28 mouse cellular contexts compared by ENCODE assay signal in the genomic region with DNA sequence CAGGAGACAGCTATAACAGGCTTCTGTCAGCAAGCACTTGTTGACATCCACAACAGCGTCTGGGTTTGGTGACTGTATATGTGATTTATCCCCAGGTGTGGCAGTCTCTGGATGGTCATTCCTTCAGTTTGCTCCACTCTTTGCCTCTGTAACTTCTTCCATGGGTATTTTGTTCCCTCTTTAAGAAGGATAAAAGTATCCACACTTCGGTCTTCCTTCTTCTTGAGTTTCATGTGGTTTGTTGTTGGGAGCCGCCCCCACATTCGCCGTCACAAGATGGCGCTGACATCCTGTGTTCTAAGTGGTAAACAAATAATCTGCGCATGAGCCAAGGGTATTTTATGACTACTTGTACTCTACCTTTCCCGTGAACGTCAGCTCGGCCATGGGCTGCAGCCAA. TPM values are rescaled to one million over a fixed set of nuclear protein-coding genes. Genes with fewer than 3 reads are reported as not detected.
DNase-seq lines count a peak whose midpoint lies in the region; ATAC-seq and TF ChIP-seq lines count a peak whose summit lies in the region.
"Not testable (repeated sequence)": the region's sequence is repeated elsewhere in the genome, so short reads cannot be mapped to it uniquely, and the experiment has no call there.
"Had no signal": no experiment of that assay in that cellular context is flagged by ENCODE, and none has a peak within 500 bp of the region (broad histone marks: within the 10 kb centered on the region; RNA-seq: fewer than 3 reads in every experiment).

No protein-coding gene starts in this region.

- in situ Hi-C loops in CH12.LX (cut with MboI; ENCODE audit: low pct_ligation_motif_present, low pct_unique_long_range_greater_than_20kb, low sequenced_read_pairs) = not testable (repeated sequence)

- peak; percentile 66 for DNase-seq in CD4-positive helper T cell, adult 2 months (ENCODE audit: low read depth, low spot score)
- peak; percentile 43 for DNase-seq in CH12.LX (ENCODE audit: extremely low read depth)
- DNase-seq in midbrain, postnatal 0 days (ENCODE audit: low spot score) = not testable (repeated sequence)
- DNase-seq in splenic B cell, adult 2 months (ENCODE audit: low read depth, low spot score) = peak; percentile 19

- ATAC-seq in activated CD4-positive, CD25-positive, alpha-beta regulatory T cell, adult 4 months = peak; percentile 12
- ATAC-seq in intestine, postnatal 0 days; midbrain, postnatal 0 days (ENCODE audit: low FRiP score): not testable (repeated sequence)

- peak overlapping the region; percentile 63 for H3K4me2 ChIP-seq in CH12.LX (ENCODE audit: insufficient read depth, low read depth, poor library complexity, severe bottlenecking)
- not testable (repeated sequence) for H3K4me2 ChIP-seq in intestine, postnatal 0 days (replicated peaks; ENCODE audit: low read depth); midbrain, postnatal 0 days (ENCODE audit: low read depth, low read length, poor library complexity, severe bottlenecking)

- TF ChIP-seq RAD21 in CH12.LX (IDR thresholded peaks at IDR 0.05; ENCODE audit: low read depth, low read length) = peak; percentile 29

- H3K79me2 ChIP-seq in CH12.LX (replicated peaks; ENCODE audit: control insufficient read depth, extremely low read depth, insufficient read depth, poor library complexity, severe bottlenecking) = not testable (repeated sequence)

- TF ChIP-seq POLR2A in CH12.LX (IDR thresholded peaks at IDR 0.05; ENCODE audit: low read depth, low read length) = not testable (repeated sequence)

- peak overlapping the region; percentile 68 for H3K9ac ChIP-seq in CH12.LX (ENCODE audit: insufficient read depth, low read depth)
- H3K9ac ChIP-seq in intestine, postnatal 0 days (ENCODE audit: low read depth, low read length); midbrain, postnatal 0 days (replicated peaks; ENCODE audit: low read length, poor library complexity, severe bottlenecking): not testable (repeated sequence)

- H3K9me3 ChIP-seq in CH12.LX (replicated peaks; ENCODE audit: low read length); intestine, postnatal 0 days (ENCODE audit: control insufficient read depth); midbrain, postnatal 0 days (ENCODE audit: low read length): not testable (repeated sequence)

- H3K27ac ChIP-seq in CH12.LX (ENCODE audit: insufficient read depth, low read depth) = peak overlapping the region; percentile 27
- H3K27ac ChIP-seq in intestine, postnatal 0 days (ENCODE audit: low read depth, low read length); midbrain, postnatal 0 days (ENCODE audit: low read depth, low read length): not testable (repeated sequence)

- H3K4me1 ChIP-seq in CH12.LX (ENCODE audit: control insufficient read depth in 1 of 2, insufficient read depth in 2 of 2) = peaks cover 0 to 13% of the 10 kb centered on the region in 2 experiments; a peak in 2 of 4 replicates
- H3K4me1 ChIP-seq in intestine, postnatal 0 days (replicated peaks; ENCODE audit: control insufficient read depth, insufficient read depth, low read length); midbrain, postnatal 0 days (ENCODE audit: insufficient read depth, low read length): not testable (repeated sequence)

- TF ChIP-seq CTCF in CH12.LX (conservative IDR thresholded peaks at IDR 0.05 in 1 of 2, IDR thresholded peaks at IDR 0.05 in 1 of 2; ENCODE audit: low read depth in 2 of 2, low read length in 2 of 2) = peak in 1 of 2 experiments; percentile 35; a peak in 2 of 4 replicates
- TF ChIP-seq CTCF in intestine, postnatal 0 days (IDR thresholded peaks at IDR 0.05; ENCODE audit: low read depth) = 0 out of 2 replicates have a peak, but pooled peaks have one; percentile 11
- peak; percentile 7; the same call in 1 of the 2 replicates for TF ChIP-seq CTCF in midbrain, postnatal 0 days (IDR thresholded peaks at IDR 0.05)

- WGBS in intestine, postnatal 0 days = 66% methylated on average over 10 of the region's 10 CpGs
- WGBS in midbrain, postnatal 0 days = 71% methylated on average over 10 of the region's 10 CpGs

- H3K27me3 ChIP-seq in CH12.LX (replicated peaks); intestine, postnatal 0 days (replicated peaks; ENCODE audit: control insufficient read depth, insufficient read depth, low read length); midbrain, postnatal 0 days (ENCODE audit: insufficient read depth, low read length); splenic B cell, adult 2 months (ENCODE audit: control insufficient read depth, insufficient read depth, low read length, poor library complexity, severe bottlenecking): not testable (repeated sequence)

- not testable (repeated sequence) for TF ChIP-seq EP300 in CH12.LX (IDR thresholded peaks at IDR 0.05; ENCODE audit: low read length)

- H3K36me3 ChIP-seq in CH12.LX (replicated peaks in 1 of 2; ENCODE audit: control insufficient read depth in 1 of 2, insufficient read depth in 1 of 2, low read length in 1 of 2); intestine, postnatal 0 days (ENCODE audit: control insufficient read depth, insufficient read depth); midbrain, postnatal 0 days (ENCODE audit: insufficient read depth, low read length); splenic B cell, adult 2 months (ENCODE audit: control insufficient read depth, insufficient read depth, low read length, poor library complexity, severe bottlenecking): not testable (repeated sequence)

- H3K4me3 ChIP-seq in CH12.LX (replicated peaks in 1 of 3; ENCODE audit: low read depth in 2 of 3, low read length in 2 of 3, poor library complexity in 1 of 3) = peak overlapping the region; percentile 37 to 85 (median 61)
- H3K4me3 ChIP-seq in intestine, postnatal 0 days (ENCODE audit: low read depth, low read length); midbrain, postnatal 0 days (ENCODE audit: low read depth, low read length): not testable (repeated sequence)

- dilution Hi-C loops in CH12.LX (cut with MboI; ENCODE audit: extremely low pct_ligation_motif_present, extremely low pct_unique_long_range_greater_than_20kb, low sequenced_read_pairs) = not testable (repeated sequence)

TF ChIP-seq in CH12.LX, 34 proteins besides CTCF, POLR2A, EP300 and RAD21:
- TF ChIP-seq NRF1 (IDR thresholded peaks at IDR 0.05; ENCODE audit: low read depth, low read length) (peak; percentile 73), ELF1 (IDR thresholded peaks at IDR 0.05; ENCODE audit: low read depth, low read length) (0 out of 2 replicates have a peak, but pooled peaks have one; percentile 3)

RNA-seq across cellular contexts. Expression of gene Pifo, which starts 11.1 kb away (rescaled TPM):
- total RNA-seq in CH12.LX (2012; rRNA removed) (5.4 and 8.1 TPM in 2 replicates), CH12.LX (2014; rRNA removed) (13.7 and 16.4 TPM in 2 replicates)
- polyA plus RNA-seq in CH12.LX (2012; ENCODE audit: insufficient read length, low read depth) = 7.1 and 7.7 TPM in 2 replicates
- not detected for polyA plus RNA-seq in activated CD4-positive, CD25-positive, alpha-beta regulatory T cell, adult 4 months (2017; shearing (Covaris generic))
- not detected in 2 replicates for polyA plus RNA-seq in intestine, postnatal 0 days (2015; fragmentation: Nextera tagmentation; extraction: Ambion mirVana)
- total RNA-seq in midbrain, postnatal 0 days (2014; rRNA removed) = 2.5 and 5.3 TPM in 2 replicates
- polyA plus RNA-seq in midbrain, postnatal 0 days (2015; fragmentation: Nextera tagmentation; extraction: Ambion mirVana) = 5.6 and 7.3 TPM in 2 replicates
- total RNA-seq: adrenal gland, adult 18-20 months; adrenal gland, postnatal 10 days; adrenal gland, postnatal 36 days; G1E; gastrocnemius, adult 18-20 months; gastrocnemius, postnatal 10 days; gastrocnemius, postnatal 36 days; granulocyte monocyte progenitor cell, adult 5-6 weeks; heart, adult 8-10 months; heart, postnatal 25 days; hematopoietic stem cell, adult 5-6 weeks had no signal
- polyA plus RNA-seq: embryonic facial prominence, embryonic 11.5 days; G1E; heart, embryonic 14.5 days; heart, postnatal 0 days; intestine, embryonic 15.5 days had no signal

RNA-seq across cellular contexts. Expression of gene Chil5, which starts 29.3 kb away (rescaled TPM):
- total RNA-seq in CH12.LX (2012; rRNA removed) (not detected in 2 replicates), CH12.LX (2014; rRNA removed) (not detected in 2 replicates)
- polyA plus RNA-seq in CH12.LX (2012; ENCODE audit: insufficient read length, low read depth) = 0.30 and 0.31 TPM in 2 replicates
- polyA plus RNA-seq in activated CD4-positive, CD25-positive, alpha-beta regulatory T cell, adult 4 months (2017; shearing (Covaris generic)) = 10 to 100 TPM in 1 of 2 experiments, 1 to 10 TPM in 1; 7.2 to 13.2 TPM
- polyA plus RNA-seq in intestine, postnatal 0 days (2015; fragmentation: Nextera tagmentation; extraction: Ambion mirVana) = 0.16 TPM in 1 of 2 replicates, not detected in the other
- total RNA-seq in midbrain, postnatal 0 days (2014; rRNA removed) = not detected in 2 replicates
- not detected in 2 replicates for polyA plus RNA-seq in midbrain, postnatal 0 days (2015; fragmentation: Nextera tagmentation; extraction: Ambion mirVana)
- total RNA-seq: adrenal gland, adult 18-20 months; adrenal gland, postnatal 10 days; adrenal gland, postnatal 36 days; G1E; gastrocnemius, adult 18-20 months; gastrocnemius, postnatal 10 days; gastrocnemius, postnatal 36 days; granulocyte monocyte progenitor cell, adult 5-6 weeks; heart, postnatal 25 days had no signal
- polyA plus RNA-seq: embryonic facial prominence, embryonic 11.5 days; embryonic facial prominence, embryonic 14.5 days; forebrain, embryonic 10.5 days; forebrain, embryonic 13.5 days; forebrain, embryonic 16.5 days; G1E; heart, embryonic 11.5 days; hindbrain, embryonic 12.5 days; hindbrain, embryonic 15.5 days had no signal

RNA-seq across cellular contexts. Expression of gene Ovgp1, which starts 29.8 kb away (rescaled TPM):
- 1.4 and 1.6 TPM in 2 replicates for total RNA-seq in CH12.LX (2012; rRNA removed)
- 2.3 TPM in 2 replicates for total RNA-seq in CH12.LX (2014; rRNA removed)
- polyA plus RNA-seq in CH12.LX (2012; ENCODE audit: insufficient read length, low read depth) = 4.3 and 5.6 TPM in 2 replicates
- polyA plus RNA-seq in activated CD4-positive, CD25-positive, alpha-beta regulatory T cell, adult 4 months (2017; shearing (Covaris generic)) = 1 to 10 TPM; 1.6 to 2.2 TPM
- 0.20 and 0.31 TPM in 2 replicates for polyA plus RNA-seq in intestine, postnatal 0 days (2015; fragmentation: Nextera tagmentation; extraction: Ambion mirVana)
- 4.8 and 6.8 TPM in 2 replicates for total RNA-seq in midbrain, postnatal 0 days (2014; rRNA removed)
- 4.8 and 7.6 TPM in 2 replicates for polyA plus RNA-seq in midbrain, postnatal 0 days (2015; fragmentation: Nextera tagmentation; extraction: Ambion mirVana)

RNA-seq across cellular contexts. Expression of gene Atp5f1, which starts 43.5 kb away (rescaled TPM):
- total RNA-seq in CH12.LX (2012; rRNA removed) = 317 and 342 TPM in 2 replicates
- total RNA-seq in CH12.LX (2014; rRNA removed) = 676 and 764 TPM in 2 replicates
- polyA plus RNA-seq in CH12.LX (2012; ENCODE audit: insufficient read length, low read depth) = 494 and 505 TPM in 2 replicates
- 100 to 1,000 TPM; 442 to 454 TPM for polyA plus RNA-seq in activated CD4-positive, CD25-positive, alpha-beta regulatory T cell, adult 4 months (2017; shearing (Covaris generic))
- polyA plus RNA-seq in intestine, postnatal 0 days (2015; fragmentation: Nextera tagmentation; extraction: Ambion mirVana) = 556 and 605 TPM in 2 replicates
- total RNA-seq in midbrain, postnatal 0 days (2014; rRNA removed) = 239 and 270 TPM in 2 replicates
- polyA plus RNA-seq in midbrain, postnatal 0 days (2015; fragmentation: Nextera tagmentation; extraction: Ambion mirVana) = 539 and 548 TPM in 2 replicates

RNA-seq across cellular contexts. Expression of gene Wdr77, which starts 44.2 kb away (rescaled TPM):
- total RNA-seq in CH12.LX (2012; rRNA removed) = 87.4 and 114 TPM in 2 replicates
- total RNA-seq in CH12.LX (2014; rRNA removed) = 86.7 and 91.2 TPM in 2 replicates
- polyA plus RNA-seq in CH12.LX (2012; ENCODE audit: insufficient read length, low read depth) = 203 and 235 TPM in 2 replicates
- polyA plus RNA-seq in activated CD4-positive, CD25-positive, alpha-beta regulatory T cell, adult 4 months (2017; shearing (Covaris generic)) = 10 to 100 TPM; 59.5 to 64.4 TPM
- 33.1 and 33.4 TPM in 2 replicates for polyA plus RNA-seq in intestine, postnatal 0 days (2015; fragmentation: Nextera tagmentation; extraction: Ambion mirVana)
- total RNA-seq in midbrain, postnatal 0 days (2014; rRNA removed) = 56.4 and 65.1 TPM in 2 replicates
- 87.9 and 88.1 TPM in 2 replicates for polyA plus RNA-seq in midbrain, postnatal 0 days (2015; fragmentation: Nextera tagmentation; extraction: Ambion mirVana)
